Mouse (Mus musculus): Measurements from ENCODE around the gene Tprgl.
A peak's percentile ranks its signal among the peaks of the same experiment; 100 is the strongest.

Gene Tprgl

GRCm38 (mm10) chr4:154160538-154161390, at the start of gene Tprgl:
TSS of gene Tprgl (minus strand) at chr4:154160666.
- peak; percentile 97 to 99 for DNase-seq

GRCm38 (mm10) chr4:154209825-154210224, 49.4 kb upstream of the Tprgl start:
- no peak for DNase-seq

- no peak for DNase-seq
These were observed 48.6 kb upstream of the Tprgl start for GRCm38 (mm10) chr4:154209054-154209453.

GRCm38 (mm10) chr4:154207261-154207660, 46.8 kb upstream of the Tprgl start:
- peak; percentile 78 to 85 for DNase-seq

GRCm38 (mm10) chr4:154205392-154205791, 44.9 kb upstream of the Tprgl start:
- DNase-seq: peak in 1 of 2 experiments; percentile 39

- DNase-seq: peak; percentile 91 to 92
These were observed 44.1 kb upstream of the Tprgl start for GRCm38 (mm10) chr4:154204532-154204931.

- no peak for DNase-seq
These were observed 41.0 kb upstream of the Tprgl start for GRCm38 (mm10) chr4:154201511-154201910.

- no peak for DNase-seq
These were observed 38.0 kb upstream of the Tprgl start for GRCm38 (mm10) chr4:154198377-154198961.

GRCm38 (mm10) chr4:154197961-154198360, 37.5 kb upstream of the Tprgl start:
- DNase-seq: no peak

GRCm38 (mm10) chr4:154188948-154189347, 28.5 kb upstream of the Tprgl start:
- DNase-seq: no peak

GRCm38 (mm10) chr4:154186002-154186537, 25.6 kb upstream of the Tprgl start:
- no peak for DNase-seq

GRCm38 (mm10) chr4:154185001-154185400, 24.5 kb upstream of the Tprgl start:
- DNase-seq: no peak

GRCm38 (mm10) chr4:154183566-154183965, 23.1 kb upstream of the Tprgl start:
- DNase-seq: peak in 1 of 2 experiments; percentile 35

GRCm38 (mm10) chr4:154181001-154181400, 20.5 kb upstream of the Tprgl start:
- DNase-seq: no peak

- no peak for DNase-seq
These were observed 16.8 kb upstream of the Tprgl start for GRCm38 (mm10) chr4:154177257-154177656.

- DNase-seq: peak; percentile 38 to 61
These were observed 11.6 kb upstream of the Tprgl start for GRCm38 (mm10) chr4:154171931-154172604.

GRCm38 (mm10) chr4:154171151-154171930, 10.9 kb upstream of the Tprgl start:
- DNase-seq: no peak

GRCm38 (mm10) chr4:154170506-154171150, 10.2 kb upstream of the Tprgl start, which contains the start of gene Megf6:
TSS of gene Megf6 (plus strand) at chr4:154170730.
- DNase-seq: no peak

GRCm38 (mm10) chr4:154170021-154170420, 9.6 kb upstream of the Tprgl start:
- no peak for DNase-seq

- peak in 1 of 2 experiments; percentile 70 for DNase-seq
These were observed 6.6 kb upstream of the Tprgl start for GRCm38 (mm10) chr4:154167053-154167452.

- peak; percentile 83 to 89 for DNase-seq
These were observed 2.8 kb upstream of the Tprgl start for GRCm38 (mm10) chr4:154163296-154163695.

Measured in cerebellum, postnatal 25 days (tissue).